Mouse (Mus musculus) pancreas, adult 10 weeks (tissue): ENCODE measurements around the gene Ldoc1. TPM values are rescaled to one million over a fixed set of nuclear protein-coding genes. Genes with fewer than 3 reads are reported as not detected.

ENCODE experiments used
- polyA plus RNA-seq: library from polyadenylated mRNA; stranded (reverse); fragments of 350-450 nt; fragmentation: Illumina TruSeq; extraction: RNeasy Lipid Tissue Mini Kit (QIAGEN cat#74804); gene quantifications from one replicate; pipeline ENCODE4 v1.2.3, GENCODE M21; 2015; ENCODE audit warnings: low read depth, low replicate concordance; ENCODE audit not compliant: insufficient read depth

The Ldoc1 gene
- polyA plus RNA-seq, result not detected

DNA sequence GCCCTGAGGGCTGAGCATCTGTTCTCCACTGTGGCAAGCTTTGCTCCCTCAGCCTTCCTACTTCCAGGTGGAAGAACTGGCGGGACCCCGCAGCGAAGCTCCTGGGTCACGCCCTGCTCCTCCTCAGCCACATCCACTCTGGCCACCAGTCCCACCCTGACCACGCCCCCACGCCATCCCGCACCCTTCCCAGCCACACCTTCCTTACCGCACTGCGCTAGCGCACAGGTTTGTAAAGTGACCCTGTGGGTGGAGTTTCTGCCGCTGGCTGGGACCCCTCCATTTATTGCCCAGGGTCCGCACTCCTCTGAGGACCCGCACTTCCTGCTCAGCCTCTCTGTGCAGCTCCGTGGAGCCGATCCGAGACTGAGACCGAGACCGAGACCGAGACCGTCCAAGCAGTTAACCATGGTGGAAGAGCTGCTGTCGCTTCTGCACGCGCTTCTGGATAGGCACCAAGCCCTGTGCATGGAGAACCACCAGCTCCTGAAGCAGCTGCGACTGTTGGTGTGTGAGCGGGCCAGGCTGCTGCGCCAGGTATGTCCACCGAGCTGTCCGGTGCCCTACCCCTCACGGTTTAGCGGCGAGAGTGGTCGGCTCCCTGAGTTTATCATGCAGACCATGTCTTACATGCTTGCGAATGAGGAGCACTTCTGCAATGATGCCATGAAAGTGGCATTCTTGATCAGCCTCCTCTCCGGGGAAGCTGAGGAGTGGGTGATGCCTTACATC lies at the start of gene Ldoc1:
Ldoc1 (plus strand) TSS at position 196 of the 732 bp plus-strand sequence.

